Mouse (Mus musculus): ENCODE measurements around the gene Taok3. TPM values are rescaled to one million over a fixed set of nuclear protein-coding genes. Genes with fewer than 3 reads are reported as not detected.

Taok3 gene
- polyA plus RNA-seq, 1 experiment = 7.7 TPM

GRCm38 (mm10) chr5:117147187-117148095 lies 27.5 kb downstream of the Taok3 start:
- H3K4me2 ChIP-seq (ENCODE audit: low read depth) = no peak overlapping the region
- no peaks in the 10 kb centered on the region for H3K79me2 ChIP-seq (ENCODE audit: control insufficient read depth, insufficient read depth)
- TF ChIP-seq MYOD1 (IDR thresholded peaks at IDR 0.05; ENCODE audit: control insufficient read depth in 1 of 3, insufficient read length in 2 of 3, low read depth in 2 of 3) = peak; percentile 33 to 76 (median 64)
- TF ChIP-seq CEBPB (IDR thresholded peaks at IDR 0.05; ENCODE audit: insufficient read depth, poor library complexity, severe bottlenecking) = peak; percentile 48; the same call in 1 of the 2 replicates
- no peak for TF ChIP-seq REST (IDR thresholded peaks at IDR 0.05; ENCODE audit: insufficient read depth, insufficient read length)
- no peak for TF ChIP-seq MAX (IDR thresholded peaks at IDR 0.05; ENCODE audit: low read depth)
- peak in 1 of 3 experiments; percentile 90 for TF ChIP-seq MYOG (IDR thresholded peaks at IDR 0.05; ENCODE audit: control insufficient read depth in 1 of 3, insufficient read depth in 1 of 3, insufficient read length in 2 of 3, low read depth in 2 of 3)
- no peak overlapping the region for H3K4me3 ChIP-seq
- H3K36me3 ChIP-seq (ENCODE audit: control insufficient read depth, insufficient read depth) = no peaks in the 10 kb centered on the region
- no peaks in the 10 kb centered on the region for H3K27me3 ChIP-seq (ENCODE audit: control insufficient read depth, insufficient read depth, insufficient read length)
- H3ac ChIP-seq (ENCODE audit: control insufficient read depth, insufficient read length) = no peak overlapping the region

GRCm38 (mm10) chr5:117149054-117149942 lies 29.4 kb downstream of the Taok3 start:
- no peaks in the 10 kb centered on the region for H3K36me3 ChIP-seq (ENCODE audit: control insufficient read depth, insufficient read depth)
- no peaks in the 10 kb centered on the region for H3K79me2 ChIP-seq (ENCODE audit: control insufficient read depth, insufficient read depth)
- no peak for TF ChIP-seq TCF3 (IDR thresholded peaks at IDR 0.05; ENCODE audit: insufficient read length, low read depth)
- no peak for TF ChIP-seq MYOG (IDR thresholded peaks at IDR 0.05; ENCODE audit: control insufficient read depth in 1 of 3, insufficient read depth in 1 of 3, insufficient read length in 2 of 3, low read depth in 2 of 3)
- no peak for TF ChIP-seq USF1 (IDR thresholded peaks at IDR 0.05; ENCODE audit: low read depth)
- no peak overlapping the region for H3ac ChIP-seq (ENCODE audit: control insufficient read depth, insufficient read length)
- no peak overlapping the region for H3K4me2 ChIP-seq (ENCODE audit: low read depth)
- H3K27me3 ChIP-seq (ENCODE audit: control insufficient read depth, insufficient read depth, insufficient read length) = no peaks in the 10 kb centered on the region
- H3K4me3 ChIP-seq = no peak overlapping the region

- H3K4me3 ChIP-seq = no peak overlapping the region
- TF ChIP-seq MYOG (IDR thresholded peaks at IDR 0.05; ENCODE audit: control insufficient read depth in 1 of 3, insufficient read depth in 1 of 3, insufficient read length in 2 of 3, low read depth in 2 of 3) = no peak
- TF ChIP-seq MYOD1 (IDR thresholded peaks at IDR 0.05; ENCODE audit: control insufficient read depth in 1 of 3, insufficient read length in 2 of 3, low read depth in 2 of 3) = no peak
- TF ChIP-seq SRF (IDR thresholded peaks at IDR 0.05; ENCODE audit: control insufficient read depth, insufficient read length, low read depth) = no peak
- no peaks in the 10 kb centered on the region for H3K79me2 ChIP-seq (ENCODE audit: control insufficient read depth, insufficient read depth)
These were observed 30.1 kb downstream of the Taok3 start for GRCm38 (mm10) chr5:117150068-117150467.

GRCm38 (mm10) chr5:117152944-117153343 lies 33.0 kb downstream of the Taok3 start:
- Histone ChIP-seq H3K4me3 (no peak overlapping the region), H3ac (ENCODE audit: control insufficient read depth, insufficient read length) (no peak overlapping the region), H3K4me2 (ENCODE audit: low read depth) (no peak overlapping the region), H3K27me3 (ENCODE audit: control insufficient read depth, insufficient read depth, insufficient read length) (no peaks in the 10 kb centered on the region), H3K36me3 (ENCODE audit: control insufficient read depth, insufficient read depth) (no peaks in the 10 kb centered on the region), H3K79me2 (ENCODE audit: control insufficient read depth, insufficient read depth) (peaks cover 5% of the 10 kb centered on the region)
- no peak for TF ChIP-seq SRF (IDR thresholded peaks at IDR 0.05; ENCODE audit: control insufficient read depth, insufficient read length, low read depth)
- no peak for TF ChIP-seq TCF12 (IDR thresholded peaks at IDR 0.05; ENCODE audit: insufficient read depth, poor library complexity, severe bottlenecking)
- TF ChIP-seq REST (IDR thresholded peaks at IDR 0.05; ENCODE audit: insufficient read depth, insufficient read length) = no peak
- no peak for TF ChIP-seq MAX (IDR thresholded peaks at IDR 0.05; ENCODE audit: low read depth)
- TF ChIP-seq USF1 (IDR thresholded peaks at IDR 0.05; ENCODE audit: low read depth) = no peak
- TF ChIP-seq POLR2AphosphoS2 (IDR thresholded peaks at IDR 0.05; ENCODE audit: insufficient read length, low read depth) = no peak
- TF ChIP-seq CEBPB (IDR thresholded peaks at IDR 0.05; ENCODE audit: insufficient read depth, poor library complexity, severe bottlenecking) = no peak
- no peak for TF ChIP-seq E2F4 (IDR thresholded peaks at IDR 0.05; ENCODE audit: insufficient read depth)
- no peak for TF ChIP-seq TCF3 (IDR thresholded peaks at IDR 0.05; ENCODE audit: insufficient read length, low read depth)
- TF ChIP-seq POLR2A (IDR thresholded peaks at IDR 0.05; ENCODE audit: insufficient read length, low read depth) = no peak
- TF ChIP-seq MYOG (IDR thresholded peaks at IDR 0.05; ENCODE audit: control insufficient read depth in 1 of 3, insufficient read depth in 1 of 3, insufficient read length in 2 of 3, low read depth in 2 of 3) = no peak
- TF ChIP-seq MYOD1 (IDR thresholded peaks at IDR 0.05; ENCODE audit: control insufficient read depth in 1 of 3, insufficient read length in 2 of 3, low read depth in 2 of 3) = no peak

More at GRCm38 (mm10) chr5:117150068-117150467, 30.1 kb downstream of the Taok3 start:
- Histone ChIP-seq H3K36me3 (ENCODE audit: control insufficient read depth, insufficient read depth) (no peaks in the 10 kb centered on the region), H3K27me3 (ENCODE audit: control insufficient read depth, insufficient read depth, insufficient read length) (no peaks in the 10 kb centered on the region), H3K4me2 (ENCODE audit: low read depth) (no peak overlapping the region), H3ac (ENCODE audit: control insufficient read depth, insufficient read length) (no peak overlapping the region)

Data from myocyte (in vitro differentiated cells).